Mouse (Mus musculus): ENCODE data around the gene Sema6c.
A peak's percentile ranks its signal among the peaks of the same experiment; 100 is the strongest.
"Not testable (repeated sequence)": the region's sequence is repeated elsewhere in the genome, so short reads cannot be mapped to it uniquely, and the experiment has no call there.

Gene Sema6c

GRCm38 (mm10) chr3:95159987-95160963 lies at the start of gene Sema6c:
Sema6c (plus strand) TSS chr3:95160457.
- peak; percentile 93 for DNase-seq (ENCODE audit: inconsistent ontology term)

- peak; percentile 87 for DNase-seq (ENCODE audit: inconsistent ontology term)
Observed at GRCm38 (mm10) chr3:95110911-95111726, 49.1 kb upstream of the Sema6c start, which contains the start of gene Vps72. Vps72 (plus strand) TSS chr3:95111022.

GRCm38 (mm10) chr3:95112760-95113159 lies 47.5 kb upstream of the Sema6c start:
- no peak for DNase-seq (ENCODE audit: inconsistent ontology term)

GRCm38 (mm10) chr3:95117751-95118150 lies 42.5 kb upstream of the Sema6c start:
- DNase-seq (ENCODE audit: inconsistent ontology term) = peak; percentile 62

GRCm38 (mm10) chr3:95121580-95121979 lies 38.7 kb upstream of the Sema6c start:
- no peak for DNase-seq (ENCODE audit: inconsistent ontology term)

- no peak for DNase-seq (ENCODE audit: inconsistent ontology term)
Observed at GRCm38 (mm10) chr3:95124246-95124645, 36.0 kb upstream of the Sema6c start, which contains the start of gene Tmod4. Tmod4 (plus strand) TSS chr3:95124476.

GRCm38 (mm10) chr3:95124972-95125371 lies 35.3 kb upstream of the Sema6c start:
- peak; percentile 34 for DNase-seq (ENCODE audit: inconsistent ontology term)

GRCm38 (mm10) chr3:95129226-95129651 lies 31.0 kb upstream of the Sema6c start:
- DNase-seq (ENCODE audit: inconsistent ontology term) = no peak

- DNase-seq (ENCODE audit: inconsistent ontology term) = no peak
Observed at GRCm38 (mm10) chr3:95130081-95130480, 30.2 kb upstream of the Sema6c start.

GRCm38 (mm10) chr3:95132389-95132788 lies 27.9 kb upstream of the Sema6c start:
- not testable (repeated sequence) for DNase-seq (ENCODE audit: inconsistent ontology term)

- no peak for DNase-seq (ENCODE audit: inconsistent ontology term)
Observed at GRCm38 (mm10) chr3:95133176-95133575, 27.1 kb upstream of the Sema6c start.

- peak; percentile 93 for DNase-seq (ENCODE audit: inconsistent ontology term)
Observed at GRCm38 (mm10) chr3:95133680-95134101, 26.6 kb upstream of the Sema6c start, which contains the start of the genes Scnm1 and Lysmd1. Scnm1 (minus strand) TSS chr3:95134011. Lysmd1 (plus strand) TSS chr3:95134088.

GRCm38 (mm10) chr3:95134133-95134532 lies 26.1 kb upstream of the Sema6c start:
- not testable (repeated sequence) for DNase-seq (ENCODE audit: inconsistent ontology term)

- DNase-seq (ENCODE audit: inconsistent ontology term) = peak; percentile 64
Observed at GRCm38 (mm10) chr3:95135023-95135422, 25.2 kb upstream of the Sema6c start.

GRCm38 (mm10) chr3:95135433-95136052 lies 24.7 kb upstream of the Sema6c start:
- DNase-seq (ENCODE audit: inconsistent ontology term) = no peak

GRCm38 (mm10) chr3:95136336-95136735 lies 23.9 kb upstream of the Sema6c start:
- DNase-seq (ENCODE audit: inconsistent ontology term) = no peak

GRCm38 (mm10) chr3:95139586-95140288 lies 20.5 kb upstream of the Sema6c start:
- no peak for DNase-seq (ENCODE audit: inconsistent ontology term)

GRCm38 (mm10) chr3:95140289-95140595 lies 20.0 kb upstream of the Sema6c start:
- DNase-seq (ENCODE audit: inconsistent ontology term) = no peak

- DNase-seq (ENCODE audit: inconsistent ontology term) = no peak
Observed at GRCm38 (mm10) chr3:95140795-95141194, 19.5 kb upstream of the Sema6c start.

- no peak for DNase-seq (ENCODE audit: inconsistent ontology term)
Observed at GRCm38 (mm10) chr3:95141474-95141873, 18.8 kb upstream of the Sema6c start.
